In genomic region chr1:65204299-65204698, GRCm38 (mm10) we compare ENCODE assay signal across 22 mouse cellular contexts. TPM values are rescaled to one million over a fixed set of nuclear protein-coding genes. Genes with fewer than 3 reads are reported as not detected.
DNase-seq lines count a peak whose midpoint lies in the region; ATAC-seq and TF ChIP-seq lines count a peak whose summit lies in the region.
"Had no signal": no experiment of that assay in that cellular context is flagged by ENCODE, and none has a peak within 500 bp of the region (broad histone marks: within the 10 kb centered on the region; RNA-seq: fewer than 3 reads in every experiment).

No protein-coding gene starts in this region.

- H3K27me3 ChIP-seq in MEL (ENCODE audit: control insufficient read depth in 1 of 2, insufficient read depth in 2 of 2, low read length in 2 of 2): no peaks in the 10 kb centered on the region
- H3K27me3 ChIP-seq: CH12.LX, Patski had no signal

- no peaks in the 10 kb centered on the region for H3K9me3 ChIP-seq in MEL (replicated peaks; ENCODE audit: insufficient read depth, low read length)
- H3K9me3 ChIP-seq: G1E had no signal

- peaks cover 3 to 14% of the 10 kb centered on the region in 2 experiments; a peak in 2 of 4 replicates for H3K36me3 ChIP-seq in MEL (ENCODE audit: control insufficient read depth in 1 of 2, insufficient read depth in 2 of 2, low read length in 2 of 2)

- H3K27ac ChIP-seq in MEL (ENCODE audit: control insufficient read depth, low read depth, low read length): no peak overlapping the region

- DNase-seq in MEL (ENCODE audit: low read depth, low spot score): no peak
- DNase-seq in gastrocnemius, adult 18-20 months (ENCODE audit: low spot score): no peak
- no peak for DNase-seq in layer of hippocampus, adult 18-20 months (ENCODE audit: low spot score in 2 of 2)
- DNase-seq in right cerebral cortex, postnatal 4 days: no peak
- DNase-seq: adrenal gland, adult 2 months; adrenal gland, adult 8-10 months; adrenal gland, postnatal 10 days; adrenal gland, postnatal 14 days; adrenal gland, postnatal 25 days; adrenal gland, postnatal 36 days; B cell, adult 2 months; cerebellum, adult 11 months; cerebellum, adult 11-12 months; cerebellum, adult 18-20 months; cerebellum, adult 2 months had no signal

- no peaks in the 10 kb centered on the region; the same call in 1 of the 2 replicates for H3K79me2 ChIP-seq in MEL (ENCODE audit: control insufficient read depth, insufficient read depth, low read length, poor library complexity)

- no peak overlapping the region for H3K9ac ChIP-seq in MEL (ENCODE audit: control insufficient read depth, low read depth, low read length, poor library complexity, severe bottlenecking)

- no peak for TF ChIP-seq POLR2A in MEL (IDR thresholded peaks at IDR 0.05; ENCODE audit: control insufficient read depth in 1 of 2, insufficient read depth in 1 of 2, low read depth in 1 of 2, low read length in 2 of 2, poor library complexity in 1 of 2)

- ATAC-seq in megakaryocyte progenitor cell, adult 5-6 weeks (replicated peaks; ENCODE audit: poor library complexity): peak; percentile 71
- ATAC-seq in megakaryocyte-erythroid progenitor cell, adult 5-6 weeks (replicated peaks; ENCODE audit: low FRiP score, low TSS enrichment, poor library complexity, severe bottlenecking): peak; percentile 78
- ATAC-seq: activated CD4-positive, CD25-positive, alpha-beta regulatory T cell, adult 4 months; CD4-positive, CD25-positive, alpha-beta regulatory T cell, adult 4 months; Patski had no signal

- no peak for TF ChIP-seq RAD21 in MEL (IDR thresholded peaks at IDR 0.05; ENCODE audit: low read depth, low read length)

- no peak overlapping the region for H3K4me3 ChIP-seq in MEL (ENCODE audit: control insufficient read depth in 1 of 2, insufficient read depth in 1 of 2, low read depth in 2 of 2, low read length in 2 of 2)

- no peak for TF ChIP-seq CTCF in MEL (IDR thresholded peaks at IDR 0.05 in 2 of 3, conservative IDR thresholded peaks at IDR 0.05 in 1 of 3; ENCODE audit: control insufficient read depth in 1 of 3, insufficient read depth in 1 of 3, low read depth in 2 of 3, low read length in 3 of 3, poor library complexity in 1 of 3, severe bottlenecking in 1 of 3)

- peak; percentile 49 to 59; a peak in 3 of 4 replicates for TF ChIP-seq EP300 in MEL (IDR thresholded peaks at IDR 0.05; ENCODE audit: low read depth in 1 of 2, low read length in 2 of 2)

- no peaks in the 10 kb centered on the region for H3K4me1 ChIP-seq in MEL (ENCODE audit: control insufficient read depth in 1 of 2, insufficient read depth in 2 of 2, low read length in 2 of 2)

TF ChIP-seq in MEL, 35 proteins besides CTCF, POLR2A, EP300 and RAD21:
- no peak for TF ChIP-seq ZMIZ1 (IDR thresholded peaks at IDR 0.05; ENCODE audit: low read depth, low read length)
- no peak for TF ChIP-seq MYC (IDR thresholded peaks at IDR 0.05; ENCODE audit: low read depth, low read length)
- TF ChIP-seq NRF1 (IDR thresholded peaks at IDR 0.05; ENCODE audit: insufficient read depth, low read depth, low read length, poor library complexity, severe bottlenecking): no peak
- no peak for TF ChIP-seq KAT2A (conservative IDR thresholded peaks at IDR 0.05; ENCODE audit: low read depth, low read length)
- TF ChIP-seq SMC3 (IDR thresholded peaks at IDR 0.05; ENCODE audit: low read depth, low read length): no peak
- TF ChIP-seq TCF12 (IDR thresholded peaks at IDR 0.05; ENCODE audit: low read depth, low read length): peak; percentile 59; the same call in 1 of the 2 replicates
- TF ChIP-seq NELFE (IDR thresholded peaks at IDR 0.05; ENCODE audit: low read depth, low read length): no peak
- TF ChIP-seq RCOR1 (IDR thresholded peaks at IDR 0.05; ENCODE audit: low read depth, low read length): no peak
- no peak for TF ChIP-seq ZC3H11A (IDR thresholded peaks at IDR 0.05; ENCODE audit: low read depth, low read length)
- no peak for TF ChIP-seq MYB (IDR thresholded peaks at IDR 0.05; ENCODE audit: low read depth, low read length)
- TF ChIP-seq UBTF (IDR thresholded peaks at IDR 0.05; ENCODE audit: borderline replicate concordance, insufficient read depth, low read depth, low read length): no peak
- no peak for TF ChIP-seq SIN3A (IDR thresholded peaks at IDR 0.05; ENCODE audit: low read length)
- TF ChIP-seq TAL1 (IDR thresholded peaks at IDR 0.05; ENCODE audit: low read length): peak; percentile 21; the same call in 1 of the 2 replicates
- no peak for TF ChIP-seq USF2 (IDR thresholded peaks at IDR 0.05; ENCODE audit: borderline replicate concordance in 1 of 2, insufficient read depth in 1 of 2, low read depth in 1 of 2, low read length in 2 of 2)
- TF ChIP-seq MAZ (IDR thresholded peaks at IDR 0.05; ENCODE audit: low read depth, low read length): no peak
- no peak for TF ChIP-seq CHD1 (IDR thresholded peaks at IDR 0.05; ENCODE audit: low read depth, low read length)
- TF ChIP-seq GATA1 (IDR thresholded peaks at IDR 0.05; ENCODE audit: low read depth, low read length): peak; percentile 43
- no peak for TF ChIP-seq GABPA (IDR thresholded peaks at IDR 0.05; ENCODE audit: low read depth, low read length)
- TF ChIP-seq TBP (IDR thresholded peaks at IDR 0.05; ENCODE audit: low read depth, low read length): no peak

RNA-seq across cellular contexts. Expression of gene Pikfyve, which starts 17.8 kb away (rescaled TPM):
- total RNA-seq in MEL (2012; rRNA removed): 13.3 and 14.7 TPM in 2 replicates
- 10 to 100 TPM in 1 of 2 experiments, not detected in 1; 11.5 TPM for polyA plus RNA-seq in MEL (2012; ENCODE audit: insufficient read depth in 1 of 2, insufficient read length in 2 of 2, low read depth in 1 of 2, low replicate concordance in 2 of 2, missing spikeins in 1 of 2)
- 21.6 and 28.0 TPM in 2 replicates for total RNA-seq in megakaryocyte progenitor cell, adult 5-6 weeks (2015)
- 24.4 and 30.2 TPM in 2 replicates for total RNA-seq in megakaryocyte progenitor cell, adult 5-6 weeks (2017)
- 15.4 and 38.5 TPM in 2 replicates for total RNA-seq in megakaryocyte-erythroid progenitor cell, adult 5-6 weeks (2014; fragmentation: Nextera tagmentation)
- total RNA-seq in megakaryocyte-erythroid progenitor cell, adult 5-6 weeks (2017): 23.1 and 24.2 TPM in 2 replicates
- total RNA-seq in gastrocnemius, adult 18-20 months (2021): 1 to 10 TPM; 5.1 to 5.5 TPM
- total RNA-seq in layer of hippocampus, adult 18-20 months (2021): 10 to 100 TPM; 39.2 to 42.2 TPM

RNA-seq across cellular contexts. Expression of gene Idh1, which starts 18.0 kb away (rescaled TPM):
- 19.3 and 26.8 TPM in 2 replicates for total RNA-seq in MEL (2012; rRNA removed)
- polyA plus RNA-seq in MEL (2012; ENCODE audit: insufficient read depth in 1 of 2, insufficient read length in 2 of 2, low read depth in 1 of 2, low replicate concordance in 2 of 2, missing spikeins in 1 of 2): 10 to 100 TPM in 1 of 2 experiments, not detected in 1; 26.7 TPM
- total RNA-seq in megakaryocyte progenitor cell, adult 5-6 weeks (2015): 89.6 and 104 TPM in 2 replicates
- total RNA-seq in megakaryocyte progenitor cell, adult 5-6 weeks (2017): 172 and 200 TPM in 2 replicates
- 5.7 and 12.6 TPM in 2 replicates for total RNA-seq in megakaryocyte-erythroid progenitor cell, adult 5-6 weeks (2014; fragmentation: Nextera tagmentation)
- total RNA-seq in megakaryocyte-erythroid progenitor cell, adult 5-6 weeks (2017): 5.3 and 21.9 TPM in 2 replicates
- total RNA-seq in gastrocnemius, adult 18-20 months (2021): 10 to 100 TPM; 13.4 to 19.4 TPM
- total RNA-seq in layer of hippocampus, adult 18-20 months (2021): 10 to 100 TPM; 40.0 to 47.8 TPM
